Mouse (Mus musculus): ENCODE data around the gene Ica1. TPM values are rescaled to one million over a fixed set of nuclear protein-coding genes. Genes with fewer than 3 reads are reported as not detected.

The Ica1 gene
- total RNA-seq (2015) (4.4 and 7.2 TPM in 2 replicates), total RNA-seq (2017) (4.8 and 13.3 TPM in 2 replicates)

GRCm38 (mm10) chr6:8778296-8778649 is at the start of gene Ica1:
Gene Ica1 (minus strand): TSS chr6:8778488.
- peak; percentile 53 for ATAC-seq (ENCODE audit: poor library complexity, severe bottlenecking)

- ATAC-seq (ENCODE audit: poor library complexity, severe bottlenecking), result no peak
Measured at GRCm38 (mm10) chr6:8819866-8820265, 41.6 kb upstream of the Ica1 start.

GRCm38 (mm10) chr6:8814332-8815002 is 36.2 kb upstream of the Ica1 start:
- ATAC-seq (ENCODE audit: poor library complexity, severe bottlenecking), result no peak

- no peak for ATAC-seq (ENCODE audit: poor library complexity, severe bottlenecking)
Measured at GRCm38 (mm10) chr6:8802561-8803150, 24.4 kb upstream of the Ica1 start.

GRCm38 (mm10) chr6:8792385-8792784 is 14.1 kb upstream of the Ica1 start:
- ATAC-seq (ENCODE audit: poor library complexity, severe bottlenecking), result peak; percentile 60; the same call in 1 of the 2 replicates

GRCm38 (mm10) chr6:8791781-8792180 is 13.5 kb upstream of the Ica1 start:
- no peak for ATAC-seq (ENCODE audit: poor library complexity, severe bottlenecking)

- ATAC-seq (ENCODE audit: poor library complexity, severe bottlenecking), result no peak
Measured at GRCm38 (mm10) chr6:8780618-8781017, 2.3 kb upstream of the Ica1 start.

- ATAC-seq (ENCODE audit: poor library complexity, severe bottlenecking), result peak; percentile 84
Measured at GRCm38 (mm10) chr6:8777411-8778295, 635 bp downstream of the Ica1 start.

DNA sequence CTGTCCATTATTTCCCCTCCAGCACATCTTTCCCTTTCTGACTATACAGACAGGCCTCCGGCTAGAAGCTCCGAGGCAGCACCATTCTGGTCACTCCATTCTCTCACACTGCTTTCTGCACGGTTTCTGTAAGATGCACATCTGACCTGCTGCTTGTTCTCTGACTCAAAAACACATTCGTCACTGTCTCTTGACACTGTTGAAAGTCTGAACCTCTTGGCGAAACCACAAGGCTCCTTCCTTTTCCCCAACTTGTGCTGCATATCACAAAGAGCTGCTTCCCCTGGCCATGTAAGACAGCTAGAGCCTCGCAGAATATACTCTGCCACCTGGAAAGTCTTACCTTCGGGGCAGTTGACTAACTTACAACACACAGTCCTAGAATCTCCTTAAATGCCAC is 6.7 kb downstream of the Ica1 start:
- peak; percentile 55 for ATAC-seq (ENCODE audit: poor library complexity, severe bottlenecking)

DNA sequence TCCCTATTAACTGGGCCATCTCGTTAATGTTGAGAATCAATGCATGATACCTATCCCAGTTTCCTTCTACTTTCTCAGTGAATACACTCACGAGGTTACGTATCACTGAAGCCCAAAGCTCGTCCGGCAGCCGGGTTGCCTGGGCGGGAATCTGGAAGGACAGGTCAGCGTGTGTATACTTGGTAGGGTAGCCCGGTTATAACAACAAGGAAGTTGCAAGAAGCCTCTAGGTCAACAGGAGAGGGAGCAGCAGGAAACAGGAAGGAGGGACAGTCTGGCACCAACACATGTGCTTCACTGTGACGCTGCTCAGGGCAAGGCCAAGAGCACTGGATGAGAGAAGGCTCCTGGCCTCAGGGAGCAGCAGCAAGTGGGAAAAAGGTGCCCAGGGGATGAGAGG is 7.9 kb downstream of the Ica1 start:
- ATAC-seq (ENCODE audit: poor library complexity, severe bottlenecking), result peak; percentile 89

GRCm38 (mm10) chr6:8769803-8770202 is 8.5 kb downstream of the Ica1 start:
- ATAC-seq (ENCODE audit: poor library complexity, severe bottlenecking), result no peak

DNA sequence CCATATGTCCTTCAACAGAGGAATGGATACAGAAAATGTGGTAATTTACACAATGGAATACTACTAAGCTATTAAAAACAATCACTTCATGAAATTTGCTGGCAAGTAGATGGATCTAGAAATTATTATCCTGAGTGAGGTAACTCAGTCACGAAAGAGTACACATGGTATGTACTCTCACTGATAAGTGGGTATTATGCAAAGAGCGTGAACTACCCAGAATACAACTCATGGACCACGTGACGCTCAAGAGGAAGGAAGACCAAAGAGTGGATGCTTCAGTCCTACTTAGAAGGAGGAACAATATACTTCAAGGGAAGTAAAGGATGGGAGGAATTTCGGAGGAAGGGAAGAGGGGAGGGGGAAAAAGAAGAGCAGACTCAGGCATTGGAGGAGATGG is 11.6 kb downstream of the Ica1 start:
- ATAC-seq (ENCODE audit: poor library complexity, severe bottlenecking), result no peak

GRCm38 (mm10) chr6:8765801-8766200 is 12.5 kb downstream of the Ica1 start:
- ATAC-seq (ENCODE audit: poor library complexity, severe bottlenecking), result no peak

DNA sequence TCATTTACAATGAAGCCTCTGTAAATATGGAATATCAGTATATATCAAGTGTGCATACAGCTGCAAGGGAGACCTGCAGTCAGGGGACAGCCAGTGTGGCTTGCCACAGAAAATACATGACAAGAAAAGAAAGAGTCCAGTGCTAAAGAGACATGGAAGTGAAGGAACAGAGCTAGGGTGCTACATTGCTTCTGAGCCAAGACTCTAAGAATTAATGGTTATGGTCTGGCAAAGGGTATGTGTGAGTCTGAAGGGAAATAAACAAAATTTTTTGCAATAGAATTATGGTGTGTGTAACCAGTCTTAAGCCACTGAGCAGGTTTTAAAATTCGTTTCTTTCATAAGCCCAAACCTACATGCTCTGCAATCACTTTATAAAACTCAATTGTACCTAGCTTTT is 13.2 kb downstream of the Ica1 start:
- no peak for ATAC-seq (ENCODE audit: poor library complexity, severe bottlenecking)

GRCm38 (mm10) chr6:8760708-8761294 is 17.5 kb downstream of the Ica1 start:
- ATAC-seq (ENCODE audit: poor library complexity, severe bottlenecking), result no peak

DNA sequence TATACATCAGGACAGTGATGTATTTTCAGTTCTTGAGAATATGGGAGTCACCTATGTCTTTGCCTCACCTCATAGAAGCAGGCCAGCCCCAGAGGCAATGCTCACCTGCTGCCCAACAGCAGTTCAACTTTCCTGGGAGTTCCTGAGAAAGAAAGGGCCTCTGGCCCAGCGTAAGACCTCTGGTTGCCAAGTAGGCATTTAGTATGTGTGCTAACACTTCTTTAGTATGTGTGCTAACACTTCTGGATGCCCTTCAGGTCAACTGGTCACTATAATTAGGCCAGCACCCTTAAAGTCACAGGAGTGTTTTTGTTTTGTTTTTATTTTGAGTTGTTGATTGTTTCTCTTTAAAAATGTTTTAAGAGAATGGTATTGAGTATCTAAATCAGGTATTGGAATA is 18.4 kb downstream of the Ica1 start:
- no peak for ATAC-seq (ENCODE audit: poor library complexity, severe bottlenecking)

- no peak for ATAC-seq (ENCODE audit: poor library complexity, severe bottlenecking)
Measured at GRCm38 (mm10) chr6:8755760-8756276, 22.5 kb downstream of the Ica1 start.

GRCm38 (mm10) chr6:8754486-8754885 is 23.8 kb downstream of the Ica1 start:
- ATAC-seq (ENCODE audit: poor library complexity, severe bottlenecking), result no peak

DNA sequence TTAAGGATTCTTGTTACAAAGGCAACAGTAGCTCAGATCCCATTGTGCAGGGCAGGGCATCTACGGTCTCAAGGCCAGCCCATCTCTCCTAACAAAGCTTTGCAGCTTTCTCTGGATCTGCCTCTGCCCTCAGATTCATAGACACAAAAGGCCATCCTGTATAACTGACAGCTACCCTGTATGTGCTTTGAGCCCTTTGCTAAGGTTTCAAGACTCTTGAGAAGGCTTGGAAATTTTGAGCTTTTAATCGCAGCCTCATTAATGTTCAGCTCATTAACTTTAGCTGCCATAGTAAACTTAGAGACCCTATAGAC is 24.6 kb downstream of the Ica1 start:
- ATAC-seq (ENCODE audit: poor library complexity, severe bottlenecking), result no peak

GRCm38 (mm10) chr6:8752984-8753722 is 25.1 kb downstream of the Ica1 start:
- ATAC-seq (ENCODE audit: poor library complexity, severe bottlenecking), result no peak

DNA sequence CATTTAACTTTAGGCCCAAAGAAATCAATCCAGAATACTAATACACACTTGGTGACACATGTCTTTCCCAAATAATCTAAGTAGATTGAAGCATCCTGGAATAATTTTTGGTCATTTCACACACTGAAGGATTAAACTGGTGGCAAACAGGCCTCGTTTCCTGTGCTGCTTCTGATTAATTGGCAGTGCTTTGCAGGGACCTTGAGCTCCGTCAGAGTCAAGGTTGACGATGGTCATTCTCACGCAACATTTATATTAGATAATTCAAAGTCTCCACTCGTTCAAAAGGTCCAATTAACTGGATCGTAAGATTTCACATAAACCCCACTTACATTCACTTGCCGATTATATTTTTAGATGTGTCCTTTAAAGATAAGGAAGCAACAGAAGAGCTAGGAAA is 33.4 kb downstream of the Ica1 start:
- no peak for ATAC-seq (ENCODE audit: poor library complexity, severe bottlenecking)
